Mouse (Mus musculus) heart, embryonic 13.5 days (tissue): ENCODE measurements at regions not wholly inside any gene's neighbourhood (a gene's known extent, or its start where the extent isn't known, plus 50 kb on each side); places are given as distances from the start of the nearest gene placed in this dataset.
A peak's percentile ranks its signal among the peaks of the same experiment; 100 is the strongest.

ENCODE experiments used
- ATAC-seq: fragments of 200-750 bp; cut with Nextera tagmentation; 2 replicates; pipeline ENCODE4 v1.8.0; 2017; ENCODE audit warnings: moderate TSS enrichment; ENCODE audit not compliant: insufficient number of reproducible peaks, low FRiP score, low TSS enrichment; ENCODE audit errors: extremely low read depth
- H3K27ac ChIP-seq: fragments of 300-500 bp; sonication (generic); replicated peaks from 2 replicates; pipeline ENCODE4 v1.5.1; 2015; ENCODE audit warnings: moderate library complexity, mild to moderate bottlenecking, inconsistent platforms
- H3K27me3 ChIP-seq: fragments of 300-500 bp; sonication (generic); replicated peaks from 2 replicates; pipeline ENCODE4 v1.6.1; 2015; ENCODE audit warnings: mild to moderate bottlenecking, inconsistent platforms
- H3K36me3 ChIP-seq: fragments of 300-500 bp; sonication (generic); 2 replicates; pipeline ENCODE4 v1.6.1; 2015; ENCODE audit warnings: mild to moderate bottlenecking, inconsistent platforms
- H3K4me1 ChIP-seq: fragments of 300-500 bp; sonication (generic); 2 replicates; pipeline ENCODE4 v1.6.1; 2015; ENCODE audit warnings: inconsistent platforms
- H3K4me2 ChIP-seq: fragments of 300-500 bp; sonication (generic); 2 replicates; pipeline ENCODE4 v1.6.1; 2015; ENCODE audit warnings: inconsistent platforms, mild to moderate bottlenecking, moderate library complexity
- H3K4me3 ChIP-seq: fragments of 300-500 bp; sonication (generic); 2 replicates; pipeline ENCODE4 v1.5.1; 2015; ENCODE audit warnings: moderate library complexity, mild to moderate bottlenecking, inconsistent platforms
- H3K9ac ChIP-seq: fragments of 300-500 bp; sonication (generic); 2 replicates; pipeline ENCODE4 v1.6.1; 2015; ENCODE audit warnings: inconsistent platforms, mild to moderate bottlenecking, moderate library complexity
- H3K9me3 ChIP-seq: fragments of 300-500 bp; sonication (generic); 2 replicates; pipeline ENCODE4 v1.6.1; 2016; ENCODE audit warnings: inconsistent platforms
- WGBS: fragments of 180-500 bp; shearing (Covaris S2); methylation state at CpG from one replicate; pipeline ENCODE4 v1.1.7; 2015; ENCODE audit warnings: mixed read lengths; 5-methylcytosine and 5-hydroxymethylcytosine counted together

GRCm38 (mm10) chr10:111771010-111771409 is 201.5 kb upstream of the Krr1 start:
- Histone ChIP-seq H3K27me3 (no peaks in the 10 kb centered on the region), H3K4me3 (no peak overlapping the region), H3K4me1 (peaks cover 21% of the 10 kb centered on the region), H3K4me2 (no peak overlapping the region), H3K27ac (peak overlapping the region; percentile 51; the same call in 1 of the 2 replicates), H3K9ac (no peak overlapping the region), H3K9me3 (no peaks in the 10 kb centered on the region), H3K36me3 (no peaks in the 10 kb centered on the region)
- no peak for ATAC-seq
- WGBS, result 13% methylated on average over 4 of the region's 4 CpGs

GRCm38 (mm10) chr10:111777559-111777958 is 194.9 kb upstream of the Krr1 start:
- H3K9ac ChIP-seq, result no peak overlapping the region
- H3K27ac ChIP-seq, result no peak overlapping the region
- H3K4me2 ChIP-seq, result no peak overlapping the region
- no peaks in the 10 kb centered on the region for H3K36me3 ChIP-seq
- no peak overlapping the region for H3K4me3 ChIP-seq
- H3K9me3 ChIP-seq, result no peaks in the 10 kb centered on the region
- ATAC-seq, result no peak
- no peaks in the 10 kb centered on the region for H3K27me3 ChIP-seq
- H3K4me1 ChIP-seq, result no peaks in the 10 kb centered on the region

- Histone ChIP-seq H3K9me3 (no peaks in the 10 kb centered on the region), H3K9ac (no peak overlapping the region), H3K27me3 (no peaks in the 10 kb centered on the region), H3K27ac (no peak overlapping the region), H3K4me2 (no peak overlapping the region), H3K36me3 (no peaks in the 10 kb centered on the region), H3K4me1 (no peaks in the 10 kb centered on the region), H3K4me3 (no peak overlapping the region)
- no peak for ATAC-seq
- 76% methylated on average over 5 of the region's 5 CpGs for WGBS
Measured at GRCm38 (mm10) chr10:111778111-111778510, 194.4 kb upstream of the Krr1 start.

- H3K9me3 ChIP-seq, result no peaks in the 10 kb centered on the region
- H3K4me2 ChIP-seq, result no peak overlapping the region
- no peaks in the 10 kb centered on the region for H3K27me3 ChIP-seq
- no peak overlapping the region for H3K27ac ChIP-seq
- 84% methylated on average over 7 of the region's 7 CpGs for WGBS
- no peak overlapping the region for H3K9ac ChIP-seq
- no peak overlapping the region for H3K4me3 ChIP-seq
- no peaks in the 10 kb centered on the region for H3K36me3 ChIP-seq
- no peak for ATAC-seq
- H3K4me1 ChIP-seq, result 0 out of 2 replicates have a peak, but pooled peaks cover 11% of the 10 kb centered on the region
Measured at GRCm38 (mm10) chr10:111779956-111780355, 192.5 kb upstream of the Krr1 start.

- H3K4me1 ChIP-seq, result 0 out of 2 replicates have a peak, but pooled peaks cover 13% of the 10 kb centered on the region
- no peak overlapping the region for H3K27ac ChIP-seq
- H3K4me3 ChIP-seq, result no peak overlapping the region
- H3K9me3 ChIP-seq, result no peaks in the 10 kb centered on the region
- H3K4me2 ChIP-seq, result no peak overlapping the region
- WGBS, result 79% methylated on average over 22 of the region's 22 CpGs
- no peak overlapping the region for H3K9ac ChIP-seq
- H3K27me3 ChIP-seq, result no peaks in the 10 kb centered on the region
- no peak for ATAC-seq
- no peaks in the 10 kb centered on the region for H3K36me3 ChIP-seq
Measured at GRCm38 (mm10) chr10:111782195-111782810, 190.2 kb upstream of the Krr1 start.

GRCm38 (mm10) chr10:111783496-111783895 is 189.0 kb upstream of the Krr1 start:
- Histone ChIP-seq H3K9ac (no peak overlapping the region), H3K27ac (no peak overlapping the region), H3K4me1 (0 out of 2 replicates have a peak, but pooled peaks cover 13% of the 10 kb centered on the region), H3K4me2 (no peak overlapping the region), H3K4me3 (no peak overlapping the region), H3K36me3 (no peaks in the 10 kb centered on the region), H3K9me3 (no peaks in the 10 kb centered on the region), H3K27me3 (no peaks in the 10 kb centered on the region)
- ATAC-seq, result no peak
- 69% methylated on average over 3 of the region's 3 CpGs for WGBS

GRCm38 (mm10) chr10:111784065-111784853 is 188.2 kb upstream of the Krr1 start:
- Histone ChIP-seq H3K27ac (no peak overlapping the region), H3K27me3 (no peaks in the 10 kb centered on the region), H3K9ac (no peak overlapping the region), H3K36me3 (no peaks in the 10 kb centered on the region), H3K4me2 (no peak overlapping the region), H3K4me1 (0 out of 2 replicates have a peak, but pooled peaks cover 13% of the 10 kb centered on the region), H3K9me3 (no peaks in the 10 kb centered on the region), H3K4me3 (no peak overlapping the region)
- no peak for ATAC-seq
- WGBS, result 67% methylated on average over 12 of the region's 12 CpGs

GRCm38 (mm10) chr10:111787175-111787574 is 185.3 kb upstream of the Krr1 start:
- ATAC-seq, result no peak
- H3K4me2 ChIP-seq, result peak overlapping the region; percentile 27; the same call in 1 of the 2 replicates

GRCm38 (mm10) chr10:111789264-111789663 is 183.2 kb upstream of the Krr1 start:
- 0 out of 2 replicates have a peak, but pooled peaks cover 9% of the 10 kb centered on the region for H3K4me1 ChIP-seq
- no peak overlapping the region for H3K27ac ChIP-seq
- H3K9ac ChIP-seq, result no peak overlapping the region
- no peak for ATAC-seq
- H3K4me2 ChIP-seq, result no peak overlapping the region
- no peaks in the 10 kb centered on the region for H3K27me3 ChIP-seq
- no peak overlapping the region for H3K4me3 ChIP-seq
- no peaks in the 10 kb centered on the region for H3K9me3 ChIP-seq
- 91% methylated on average over 9 of the region's 9 CpGs for WGBS
- H3K36me3 ChIP-seq, result no peaks in the 10 kb centered on the region

More at GRCm38 (mm10) chr10:111787175-111787574, 185.3 kb upstream of the Krr1 start:
- WGBS, result 55% methylated on average over 9 of the region's 9 CpGs
- H3K27ac ChIP-seq, result no peak overlapping the region
- H3K4me3 ChIP-seq, result no peak overlapping the region
- no peaks in the 10 kb centered on the region for H3K9me3 ChIP-seq
- 0 out of 2 replicates have a peak, but pooled peaks cover 13% of the 10 kb centered on the region for H3K4me1 ChIP-seq
- H3K27me3 ChIP-seq, result no peaks in the 10 kb centered on the region
- H3K9ac ChIP-seq, result no peak overlapping the region
- H3K36me3 ChIP-seq, result no peaks in the 10 kb centered on the region

- Histone ChIP-seq H3K27me3 (no peaks in the 10 kb centered on the region), H3K9me3 (no peaks in the 10 kb centered on the region), H3K9ac (no peak overlapping the region), H3K27ac (no peak overlapping the region), H3K4me3 (no peak overlapping the region), H3K4me1 (peaks cover 11% of the 10 kb centered on the region), H3K4me2 (no peak overlapping the region), H3K36me3 (no peaks in the 10 kb centered on the region)
- ATAC-seq, result no peak
- 83% methylated on average over 2 of the region's 2 CpGs for WGBS
Measured at GRCm38 (mm10) chr10:111790911-111791310, 181.6 kb upstream of the Krr1 start.

GRCm38 (mm10) chr10:111795056-111795455 is 177.4 kb upstream of the Krr1 start:
- Histone ChIP-seq H3K9ac (no peak overlapping the region), H3K4me2 (no peak overlapping the region), H3K9me3 (no peaks in the 10 kb centered on the region), H3K27ac (peak overlapping the region; percentile 22; the same call in 1 of the 2 replicates), H3K4me1 (peaks cover 8% of the 10 kb centered on the region), H3K27me3 (no peaks in the 10 kb centered on the region), H3K4me3 (no peak overlapping the region), H3K36me3 (no peaks in the 10 kb centered on the region)
- WGBS, result 41% methylated on average over 5 of the region's 5 CpGs
- ATAC-seq, result no peak
